Mouse (Mus musculus) embryonic facial prominence, embryonic 15.5 days (tissue): ENCODE data around the gene Glipr2. TPM values are rescaled to one million over a fixed set of nuclear protein-coding genes. Genes with fewer than 3 reads are reported as not detected.

Experiments used
- ATAC-seq: fragments of 200-750 bp; cut with Nextera tagmentation; 2 replicates; pipeline ENCODE4 v1.8.0; 2017; ENCODE audit warnings: low read depth, moderate TSS enrichment; ENCODE audit not compliant: insufficient number of reproducible peaks, low FRiP score, low TSS enrichment
- H3K27ac ChIP-seq: fragments of 300-500 bp; sonication (generic); replicated peaks from 2 replicates; pipeline ENCODE4 v1.5.1; 2015; ENCODE audit warnings: mild to moderate bottlenecking, inconsistent platforms
- H3K27me3 ChIP-seq: fragments of 300-500 bp; sonication (generic); 2 replicates; pipeline ENCODE4 v1.6.1; 2015; ENCODE audit warnings: inconsistent platforms
- H3K36me3 ChIP-seq: fragments of 300-500 bp; sonication (generic); 2 replicates; pipeline ENCODE4 v1.6.1; 2015; ENCODE audit warnings: mild to moderate bottlenecking, inconsistent platforms
- H3K4me1 ChIP-seq: fragments of 300-500 bp; sonication (generic); 2 replicates; pipeline ENCODE4 v1.6.1; 2015; ENCODE audit warnings: inconsistent platforms
- H3K4me2 ChIP-seq: fragments of 300-500 bp; sonication (generic); replicated peaks from 2 replicates; pipeline ENCODE4 v1.6.1; 2015; ENCODE audit warnings: mild to moderate bottlenecking, inconsistent platforms
- H3K4me3 ChIP-seq: fragments of 300-500 bp; sonication (generic); replicated peaks from 2 replicates; pipeline ENCODE4 v1.5.1; 2015; ENCODE audit warnings: mild to moderate bottlenecking, inconsistent platforms
- H3K9ac ChIP-seq: fragments of 300-500 bp; sonication (generic); 2 replicates; pipeline ENCODE4 v1.6.1; 2015; ENCODE audit warnings: inconsistent platforms
- H3K9me3 ChIP-seq: fragments of 300-500 bp; sonication (generic); replicated peaks from 2 replicates; pipeline ENCODE4 v1.6.1; 2016; ENCODE audit warnings: inconsistent platforms
- WGBS: fragments of 180-500 bp; shearing (Covaris S2); methylation state at CpG from one replicate; pipeline ENCODE4 v1.1.7; 2015; 5-methylcytosine and 5-hydroxymethylcytosine counted together
- polyA plus RNA-seq: library from polyadenylated mRNA; unstranded; fragments of >200 nt; fragmentation: Nextera tagmentation; extraction: Ambion mirVana; gene quantifications from 2 replicates; pipeline ENCODE4 v1.2.1, GENCODE M21; 2015

The Glipr2 gene
- polyA plus RNA-seq, 1 experiment from 2014 or later, result 84.4 TPM

GRCm38 (mm10) chr4:43971541-43972136 lies 14.4 kb downstream of the Glipr2 start:
- H3K9ac ChIP-seq, result no peak overlapping the region
- H3K27me3 ChIP-seq, result no peaks in the 10 kb centered on the region
- peaks cover 30% of the 10 kb centered on the region for H3K4me1 ChIP-seq
- H3K9me3 ChIP-seq, result no peaks in the 10 kb centered on the region
- peak overlapping the region; percentile 58 for H3K27ac ChIP-seq
- H3K4me3 ChIP-seq, result no peak overlapping the region
- 0 out of 2 replicates have a peak, but pooled peaks cover 3% of the 10 kb centered on the region for H3K36me3 ChIP-seq
- peak overlapping the region; percentile 22; the same call in 1 of the 2 replicates for H3K4me2 ChIP-seq
- 64% methylated on average over 9 of the region's 9 CpGs for WGBS
- ATAC-seq, result no peak

DNA sequence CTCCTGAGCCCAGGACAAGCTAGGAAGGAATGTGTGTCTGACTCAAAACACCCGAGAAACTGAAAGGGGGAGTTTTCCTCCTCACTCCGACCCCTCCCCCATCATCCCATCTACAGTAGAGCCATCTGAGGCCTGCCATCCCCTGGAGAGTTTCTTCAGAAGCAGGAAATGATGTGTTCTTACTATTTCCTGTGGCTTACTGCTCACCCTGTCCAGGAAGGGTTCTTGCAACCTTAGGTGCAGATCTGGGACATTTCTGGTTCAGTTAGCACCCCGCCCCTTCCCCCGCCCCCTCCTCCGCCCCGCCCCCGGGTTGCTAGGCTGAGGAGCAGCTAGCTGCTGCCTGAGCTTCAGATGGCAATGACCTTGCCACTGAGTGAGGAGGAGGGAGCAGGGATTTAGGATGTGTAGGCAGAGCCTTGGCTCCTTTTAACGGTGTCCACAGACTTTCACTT lies 15.0 kb downstream of the Glipr2 start:
- Histone ChIP-seq H3K9me3 (no peaks in the 10 kb centered on the region), H3K36me3 (0 out of 2 replicates have a peak, but pooled peaks cover 3% of the 10 kb centered on the region), H3K27me3 (no peaks in the 10 kb centered on the region), H3K4me1 (peaks cover 30% of the 10 kb centered on the region), H3K9ac (no peak overlapping the region), H3K4me2 (peak overlapping the region; percentile 22; the same call in 1 of the 2 replicates), H3K4me3 (no peak overlapping the region), H3K27ac (peak overlapping the region; percentile 58)
- WGBS, result 2% methylated on average over 8 of the region's 8 CpGs
- peak; percentile 58 for ATAC-seq

- Histone ChIP-seq H3K4me2 (no peak overlapping the region), H3K9me3 (no peaks in the 10 kb centered on the region), H3K9ac (no peak overlapping the region), H3K27me3 (no peaks in the 10 kb centered on the region), H3K27ac (no peak overlapping the region), H3K4me3 (no peak overlapping the region), H3K4me1 (peaks cover 27% of the 10 kb centered on the region), H3K36me3 (0 out of 2 replicates have a peak, but pooled peaks cover 3% of the 10 kb centered on the region)
- WGBS, result 62% methylated on average over 4 of the region's 4 CpGs
- ATAC-seq, result no peak
Measured at GRCm38 (mm10) chr4:43973526-43973981, 16.4 kb downstream of the Glipr2 start.

- WGBS, result 67% methylated on average over 10 of the region's 10 CpGs
- no peak overlapping the region for H3K27ac ChIP-seq
Measured at GRCm38 (mm10) chr4:43974914-43975616, 17.9 kb downstream of the Glipr2 start.

DNA sequence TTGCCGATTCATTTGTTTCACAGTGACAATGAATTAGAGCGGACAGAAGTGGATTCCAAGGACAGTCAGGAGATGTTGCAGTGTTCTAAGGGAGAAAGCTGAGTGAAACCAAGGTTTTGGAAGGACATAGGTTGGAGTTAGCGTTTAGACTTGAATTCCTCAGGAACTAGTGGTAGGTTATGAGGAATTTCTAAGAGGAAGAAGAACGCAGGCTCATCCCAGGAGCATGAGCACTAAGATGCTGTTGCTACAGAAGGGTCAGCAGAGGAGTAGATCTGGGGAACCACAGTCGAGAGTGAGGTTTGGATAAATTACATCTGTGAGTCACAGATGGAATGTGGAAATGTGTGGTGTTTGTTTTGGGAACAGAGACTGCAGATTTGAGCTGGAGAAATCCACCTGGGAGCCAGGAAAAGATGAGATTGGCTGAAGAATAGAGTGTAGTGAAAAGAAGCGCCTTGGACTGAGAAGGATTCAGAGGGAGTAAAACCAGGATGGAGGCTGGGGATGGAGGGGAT lies 19.1 kb downstream of the Glipr2 start:
- no peak overlapping the region for H3K4me3 ChIP-seq
- no peak overlapping the region for H3K27ac ChIP-seq
- no peak for ATAC-seq
- H3K4me2 ChIP-seq, result no peak overlapping the region
- H3K36me3 ChIP-seq, result no peaks in the 10 kb centered on the region
- peaks cover 35% of the 10 kb centered on the region for H3K4me1 ChIP-seq
- WGBS, result 78% methylated on average over 6 of the region's 6 CpGs
- H3K9ac ChIP-seq, result no peak overlapping the region
- no peaks in the 10 kb centered on the region for H3K9me3 ChIP-seq
- no peaks in the 10 kb centered on the region for H3K27me3 ChIP-seq

More at GRCm38 (mm10) chr4:43974914-43975616, 17.9 kb downstream of the Glipr2 start:
- H3K36me3 ChIP-seq, result 0 out of 2 replicates have a peak, but pooled peaks cover 3% of the 10 kb centered on the region
- H3K4me2 ChIP-seq, result no peak overlapping the region
- no peak overlapping the region for H3K4me3 ChIP-seq
- H3K4me1 ChIP-seq, result peaks cover 34% of the 10 kb centered on the region
- H3K9me3 ChIP-seq, result no peaks in the 10 kb centered on the region
- no peaks in the 10 kb centered on the region for H3K27me3 ChIP-seq
- ATAC-seq, result no peak
- H3K9ac ChIP-seq, result no peak overlapping the region

DNA sequence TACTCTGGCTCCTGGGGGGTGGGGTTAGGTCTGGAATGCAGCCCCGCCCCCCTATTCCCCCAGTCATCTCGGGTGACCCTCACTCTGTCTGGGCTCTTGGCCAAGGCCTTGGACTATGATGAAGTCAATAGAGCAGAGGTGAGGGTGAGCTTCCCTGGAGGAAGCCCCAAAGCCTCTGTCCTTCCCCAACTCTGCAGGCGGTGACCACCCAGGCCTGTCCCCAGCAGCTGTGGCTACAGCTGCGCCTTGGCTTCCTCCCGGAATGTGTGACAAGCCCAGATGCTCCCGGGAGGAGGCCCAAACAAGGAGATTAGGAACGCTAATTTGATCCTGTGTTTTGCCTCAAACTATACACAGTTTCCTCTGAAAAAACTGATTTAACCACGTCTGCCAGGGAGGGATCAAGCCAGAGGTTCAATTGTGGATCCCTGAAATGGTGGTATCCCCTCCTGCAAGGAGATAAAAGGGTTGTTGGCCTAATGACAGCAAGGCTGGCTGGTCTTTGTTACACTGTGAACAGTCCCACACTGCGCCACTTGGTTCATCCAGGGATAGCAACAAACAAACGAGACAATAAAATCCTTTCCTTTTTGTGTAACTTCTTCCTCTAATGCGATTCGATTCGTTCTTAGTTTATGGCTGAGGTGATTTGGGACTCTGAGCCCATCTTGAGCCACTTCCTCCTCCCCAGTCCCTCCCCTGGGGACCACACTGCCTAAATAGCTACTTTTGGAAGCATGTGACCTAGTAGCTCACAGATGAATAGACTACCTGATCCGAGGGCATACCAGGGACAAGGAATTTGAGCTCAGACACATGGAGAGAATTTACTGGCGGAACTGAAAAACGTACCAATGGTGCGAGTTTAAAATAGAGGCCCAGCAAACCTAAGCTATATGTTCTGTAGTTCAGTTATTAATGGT lies 21.6 kb downstream of the Glipr2 start:
- 20% methylated on average over 17 of the region's 17 CpGs for WGBS
- no peaks in the 10 kb centered on the region for H3K9me3 ChIP-seq
- H3K9ac ChIP-seq, result no peak overlapping the region
- H3K27me3 ChIP-seq, result no peaks in the 10 kb centered on the region
- no peak overlapping the region for H3K4me3 ChIP-seq
- peak overlapping the region; percentile 80 for H3K27ac ChIP-seq
- H3K4me2 ChIP-seq, result no peak overlapping the region
- H3K4me1 ChIP-seq, result peaks cover 36% of the 10 kb centered on the region
- no peaks in the 10 kb centered on the region for H3K36me3 ChIP-seq
- peak; percentile 56 for ATAC-seq

GRCm38 (mm10) chr4:43979746-43980145 lies 22.5 kb downstream of the Glipr2 start:
- whole genome bisulfite sequencing, result 39% methylated on average over 3 of the region's 3 CpGs
- ATAC-seq, result peak; percentile 27
- Histone ChIP-seq H3K27ac (0 out of 2 replicates have a peak overlapping the region, but pooled peaks have one; percentile 18), H3K27me3 (no peaks in the 10 kb centered on the region), H3K4me1 (peaks cover 36% of the 10 kb centered on the region), H3K36me3 (no peaks in the 10 kb centered on the region), H3K9ac (no peak overlapping the region), H3K4me2 (no peak overlapping the region), H3K4me3 (no peak overlapping the region), H3K9me3 (no peaks in the 10 kb centered on the region)

- H3K36me3 ChIP-seq, result no peaks in the 10 kb centered on the region
- H3K27ac ChIP-seq, result 0 out of 2 replicates have a peak overlapping the region, but pooled peaks have one; percentile 18
- no peak overlapping the region for H3K4me3 ChIP-seq
- 86% methylated on average over 4 of the region's 4 CpGs for WGBS
- no peaks in the 10 kb centered on the region for H3K27me3 ChIP-seq
- no peak overlapping the region for H3K9ac ChIP-seq
- no peak overlapping the region for H3K4me2 ChIP-seq
- ATAC-seq, result no peak
- no peaks in the 10 kb centered on the region for H3K9me3 ChIP-seq
- H3K4me1 ChIP-seq, result peaks cover 36% of the 10 kb centered on the region
Measured at GRCm38 (mm10) chr4:43980236-43980635, 23.0 kb downstream of the Glipr2 start.

- no peaks in the 10 kb centered on the region for H3K27me3 ChIP-seq
- no peak for ATAC-seq
- no peak overlapping the region for H3K4me3 ChIP-seq
- no peak overlapping the region for H3K9ac ChIP-seq
- H3K4me1 ChIP-seq, result peaks cover 36% of the 10 kb centered on the region
- H3K4me2 ChIP-seq, result no peak overlapping the region
- no peaks in the 10 kb centered on the region for H3K36me3 ChIP-seq
- no peaks in the 10 kb centered on the region for H3K9me3 ChIP-seq
- 89% methylated on average over 6 of the region's 6 CpGs for WGBS
- no peak overlapping the region for H3K27ac ChIP-seq
Measured at GRCm38 (mm10) chr4:43980846-43981245, 23.6 kb downstream of the Glipr2 start.

- Histone ChIP-seq H3K4me2 (no peak overlapping the region), H3K9me3 (no peaks in the 10 kb centered on the region), H3K4me3 (no peak overlapping the region), H3K9ac (no peak overlapping the region), H3K36me3 (no peaks in the 10 kb centered on the region), H3K27me3 (no peaks in the 10 kb centered on the region), H3K27ac (no peak overlapping the region), H3K4me1 (peaks cover 36% of the 10 kb centered on the region)
- 87% methylated on average over 7 of the region's 7 CpGs for WGBS
- no peak for ATAC-seq
Measured at GRCm38 (mm10) chr4:43981251-43981650, 24.1 kb downstream of the Glipr2 start.
